Mouse (Mus musculus) monocyte, adult 2 months (primary cell): Measurements from ENCODE around the gene Scube2.

Experiments
- DNase-seq, 2 experiments: peaks; one replicate each; pipeline ENCODE4 v3.0.0; 2022; ENCODE audit warnings: low spot score in 2 of 2, low read depth in 1 of 2

Scube2 gene

DNA sequence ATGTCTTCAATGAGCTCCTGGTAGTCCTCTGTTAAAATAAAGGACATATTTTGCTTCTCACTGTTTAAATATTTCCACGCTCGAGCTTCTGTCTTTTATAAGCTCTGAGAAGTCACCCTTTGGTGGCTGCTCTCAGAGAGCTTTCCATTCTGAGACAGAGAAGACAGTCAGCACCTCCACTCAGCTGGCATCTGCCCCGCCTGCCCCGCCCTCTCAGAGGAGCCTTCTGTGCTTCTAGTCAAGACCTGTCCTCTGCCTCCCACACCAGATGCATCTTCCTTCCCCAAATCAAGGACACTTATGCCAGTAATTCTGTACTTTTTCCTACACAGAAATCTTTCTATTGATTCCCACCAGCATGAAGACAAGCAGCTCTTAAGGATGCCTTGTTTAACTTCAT lies 64.9 kb downstream of the Scube2 start:
- no peak for DNase-seq

GRCm38 (mm10) chr7:109799168-109799567 lies 66.3 kb downstream of the Scube2 start:
- DNase-seq, result no peak

GRCm38 (mm10) chr7:109795564-109795963 lies 69.9 kb downstream of the Scube2 start:
- DNase-seq, result no peak

GRCm38 (mm10) chr7:109794556-109794955 lies 70.9 kb downstream of the Scube2 start:
- DNase-seq, result no peak

GRCm38 (mm10) chr7:109792759-109793158 lies 72.7 kb downstream of the Scube2 start:
- no peak for DNase-seq

DNA sequence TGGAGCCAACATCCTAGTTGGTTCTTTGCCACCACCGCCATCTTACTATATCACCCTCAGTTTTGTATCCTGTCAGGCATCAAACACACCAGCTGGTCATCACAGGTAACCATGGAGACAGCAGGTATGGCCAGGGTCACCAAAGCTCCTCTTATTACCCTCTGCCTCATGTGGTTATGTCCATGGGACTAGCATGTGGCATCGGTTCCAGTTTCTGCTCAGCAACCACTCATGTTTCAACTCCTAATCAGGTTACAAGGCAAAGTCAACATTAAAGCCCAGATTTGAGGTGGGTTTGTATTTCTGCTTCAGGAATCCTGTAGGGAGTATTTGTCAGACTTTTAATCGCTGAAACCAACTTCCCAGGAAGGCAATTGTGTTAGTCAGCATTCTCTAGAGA lies 74.7 kb downstream of the Scube2 start:
- DNase-seq, result no peak

DNA sequence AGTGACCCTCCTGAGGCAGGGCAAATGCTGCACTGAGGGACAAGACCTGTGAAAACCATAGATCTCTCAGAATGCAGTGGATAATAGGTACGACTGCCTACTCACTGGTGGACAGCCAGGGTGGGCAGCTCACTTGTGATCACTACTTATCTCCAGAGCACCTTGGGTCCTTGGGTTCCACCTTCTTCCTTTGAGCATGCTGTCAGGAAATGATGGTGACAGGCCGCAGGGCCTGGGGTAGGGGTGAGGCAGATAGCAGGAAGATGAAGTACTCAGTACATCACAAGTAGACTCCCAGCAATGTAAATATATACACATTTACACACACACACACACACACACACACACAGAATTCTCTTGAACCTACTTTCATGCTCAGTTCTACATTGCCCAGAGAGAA lies 77.6 kb downstream of the Scube2 start:
- no peak for DNase-seq

DNA sequence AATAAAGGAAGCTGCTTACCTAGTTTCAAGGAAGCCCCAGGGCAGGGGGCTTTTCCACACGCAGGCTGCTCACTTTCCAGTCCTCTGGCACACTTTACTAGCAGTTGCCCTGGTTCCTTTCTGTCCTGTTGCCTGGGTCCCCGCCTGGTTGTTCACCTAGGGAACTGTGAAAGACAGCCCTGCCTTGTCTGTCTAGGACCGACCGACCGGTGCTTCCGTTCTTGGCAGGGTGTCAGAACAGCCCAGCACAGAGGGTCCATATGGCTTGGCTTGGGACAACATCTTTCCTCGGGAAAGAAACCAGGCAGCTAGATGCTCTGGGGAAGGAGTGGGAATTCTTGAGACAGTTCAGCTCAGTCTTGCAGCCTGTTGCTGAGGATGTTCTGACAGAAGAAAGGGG lies 82.2 kb downstream of the Scube2 start:
- DNase-seq, result no peak

GRCm38 (mm10) chr7:109781470-109782203 lies 83.8 kb downstream of the Scube2 start, which contains the start of gene Nrip3:
Gene Nrip3, minus strand, starts transcription at chr7:109782025.
- DNase-seq, result no peak

GRCm38 (mm10) chr7:109781087-109781469 lies 84.4 kb downstream of the Scube2 start:
- no peak for DNase-seq

- no peak for DNase-seq
These were observed 93.2 kb downstream of the Scube2 start for GRCm38 (mm10) chr7:109772251-109772650.

DNA sequence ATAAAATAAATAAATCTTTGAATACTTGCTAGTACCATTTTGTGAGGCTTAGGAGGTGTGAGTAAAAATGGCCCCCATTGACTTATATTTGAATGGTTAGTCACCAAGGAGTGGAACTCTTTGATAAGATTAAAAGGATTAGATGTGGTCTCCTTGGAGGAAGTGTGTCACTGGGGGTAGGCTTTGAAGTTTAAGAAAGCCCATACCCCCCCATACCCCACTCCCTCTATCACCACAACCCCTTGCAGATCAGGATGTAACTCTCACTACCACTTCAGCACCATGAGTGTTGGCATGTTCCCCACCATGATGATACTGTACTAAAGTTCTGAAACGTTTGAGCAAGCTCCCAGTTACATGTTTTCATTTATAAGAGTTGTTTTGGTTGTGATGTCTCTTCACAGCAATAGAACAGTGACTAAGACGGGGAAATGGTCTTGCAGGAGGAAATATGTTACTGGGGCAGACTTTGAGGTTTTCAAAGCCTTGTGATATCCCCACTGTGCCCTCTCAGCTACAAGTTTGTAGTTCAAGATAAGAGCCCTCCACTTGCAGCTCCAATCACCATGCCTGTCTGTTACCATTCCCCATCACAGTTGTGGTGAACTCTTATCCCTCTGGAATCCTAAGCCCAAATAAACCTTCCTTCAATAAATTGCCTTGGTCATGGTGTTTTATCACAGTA lies 96.6 kb downstream of the Scube2 start:
- no peak for DNase-seq

DNA sequence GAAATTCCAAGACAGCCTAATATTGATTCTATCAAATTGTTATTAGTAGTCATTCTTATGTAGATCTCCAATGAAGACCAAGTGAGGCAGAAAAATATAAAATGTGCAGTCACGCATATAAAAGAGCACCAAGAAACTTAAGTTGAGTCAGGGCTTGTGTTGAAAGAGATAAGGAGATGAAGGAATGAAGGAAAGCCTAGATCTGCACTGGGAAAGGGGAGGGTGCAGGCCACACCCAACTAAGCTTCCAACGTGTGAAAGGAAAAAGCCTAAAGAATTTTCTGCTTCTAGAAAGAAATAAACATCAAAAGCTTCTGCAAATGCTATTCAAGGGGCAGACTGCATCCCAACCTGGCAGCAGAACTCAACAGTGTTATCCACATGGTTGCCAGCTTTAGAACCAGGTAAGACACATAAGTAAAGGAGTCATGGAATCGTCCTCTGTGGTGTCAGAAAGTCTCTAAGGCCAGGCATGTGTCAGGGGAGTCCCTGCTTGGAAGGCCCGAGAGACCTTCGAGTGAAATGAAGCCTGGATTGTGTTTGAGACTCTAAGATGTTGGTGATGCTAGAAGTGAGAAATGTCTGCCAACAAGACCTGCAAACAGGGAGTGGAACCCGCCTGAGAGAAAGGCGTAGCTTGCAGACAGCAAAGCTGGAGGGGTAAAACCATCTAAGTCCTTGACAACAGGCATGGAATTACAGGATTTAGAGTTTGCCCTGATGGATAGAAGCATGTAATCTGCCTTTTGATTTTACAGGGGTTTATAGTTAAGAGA lies 97.7 kb downstream of the Scube2 start:
- DNase-seq, result no peak

- DNase-seq, result no peak
These were observed 101.5 kb downstream of the Scube2 start for GRCm38 (mm10) chr7:109764009-109764408.

DNA sequence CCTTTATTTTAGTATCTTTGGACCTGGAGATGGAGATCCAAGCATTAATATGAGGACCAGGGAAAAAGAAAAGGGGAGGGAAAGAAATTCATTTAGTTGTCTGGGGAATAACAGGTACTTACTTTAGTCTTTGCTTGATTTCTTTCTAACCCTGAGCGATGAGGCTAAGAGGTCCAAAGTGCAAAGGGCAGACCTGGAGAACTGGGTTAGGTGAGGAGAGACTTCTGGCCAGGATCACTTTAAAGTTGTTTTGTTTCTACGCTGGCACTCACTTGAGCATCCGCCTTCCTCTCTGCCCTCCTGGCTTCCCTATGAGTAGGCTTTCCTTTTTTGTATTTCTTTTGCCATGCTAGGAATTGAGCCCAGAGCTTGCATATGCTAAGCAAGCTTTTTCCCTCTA lies 109.2 kb downstream of the Scube2 start:
- DNase-seq, result no peak

GRCm38 (mm10) chr7:109754034-109754433 lies 111.4 kb downstream of the Scube2 start:
- no peak for DNase-seq

- DNase-seq, result peak; percentile 30 to 67
These were observed 113.2 kb downstream of the Scube2 start, which contains the start of gene Tmem9b for GRCm38 (mm10) chr7:109752008-109752925. Gene Tmem9b, minus strand, starts transcription at chr7:109752875.

- DNase-seq, result no peak
These were observed 114.0 kb downstream of the Scube2 start for GRCm38 (mm10) chr7:109751427-109752007.
